Mouse (Mus musculus): Measurements from ENCODE around the gene Tmem274.

The Tmem274 gene

DNA sequence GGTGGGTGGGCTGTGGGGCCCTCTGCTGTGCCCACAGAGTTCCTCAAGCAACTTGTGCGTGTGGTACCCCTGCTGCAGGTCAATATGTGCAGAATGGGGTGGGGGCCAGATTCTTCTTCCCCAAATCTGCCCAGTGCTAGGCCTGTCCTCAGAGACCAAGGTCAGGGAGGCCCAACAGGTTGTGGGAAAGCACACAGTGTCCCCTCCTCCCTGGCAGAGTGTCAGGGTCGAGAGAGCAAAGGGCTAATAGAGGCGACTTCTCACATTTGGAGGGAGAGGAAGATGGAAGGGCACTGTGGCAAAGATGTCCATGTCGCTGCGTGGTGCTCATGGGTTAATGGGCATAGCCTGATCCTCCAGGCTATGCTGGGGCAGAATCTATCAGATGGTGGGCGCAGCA, 48.6 kb downstream of the Tmem274 start:
- DNase-seq (ENCODE audit: low read depth): no peak

DNA sequence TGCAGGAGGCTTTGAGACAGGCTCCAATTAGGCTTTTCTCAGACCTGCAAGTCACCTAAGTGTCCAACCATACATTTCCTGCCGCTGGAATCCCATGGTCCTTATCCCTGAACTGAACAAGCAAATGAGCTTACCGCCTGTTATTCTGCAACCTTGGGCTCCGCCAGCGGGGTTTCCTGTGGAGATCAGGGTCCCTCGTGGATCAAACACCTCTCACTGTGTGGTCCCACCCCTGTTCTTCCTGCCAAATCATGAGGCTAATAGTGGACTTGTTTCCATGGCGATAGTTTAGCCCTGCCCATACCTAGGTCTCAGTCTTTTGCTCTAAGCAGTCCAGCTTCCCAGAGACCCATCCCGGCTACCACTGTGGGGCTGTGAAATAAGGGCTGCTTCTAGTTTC, 49.2 kb downstream of the Tmem274 start:
- no peak for DNase-seq (ENCODE audit: low read depth)

- no peak for DNase-seq (ENCODE audit: low read depth)
These were observed 50.6 kb downstream of the Tmem274 start for GRCm38 (mm10) chr4:149527621-149528354.

GRCm38 (mm10) chr4:149529691-149530090, 52.5 kb downstream of the Tmem274 start:
- DNase-seq (ENCODE audit: low read depth): no peak

Measured in c-Kit-positive CD71-negative TER-119-negative erythroid progenitor cells, embryonic 14.5 days (primary cell).